Mouse (Mus musculus): ENCODE data around the gene Raver1.

GRCm38 (mm10) chr9:21095958-21096357 lies 4.2 kb upstream of the Raver1 start:
- TF ChIP-seq CTCF (IDR thresholded peaks at IDR 0.05; ENCODE audit: extremely low read depth, insufficient read length, insufficient replicate concordance, low read depth, low read length), result no peak
- no peak for TF ChIP-seq POLR2A (IDR thresholded peaks at IDR 0.05; ENCODE audit: low read depth, low read length)
